Mouse (Mus musculus): ENCODE measurements at regions not wholly inside any gene's neighbourhood (a gene's known extent, or its start where the extent isn't known, plus 50 kb on each side); places are given as distances from the start of the nearest gene placed in this dataset.

- peak; percentile 79 for TF ChIP-seq ZNF384 (IDR thresholded peaks at IDR 0.05; ENCODE audit: low read depth, low read length)
- no peak for TF ChIP-seq HCFC1 (IDR thresholded peaks at IDR 0.05; ENCODE audit: low read depth, low read length)
- dilution Hi-C loops (cut with MboI; ENCODE audit: extremely low pct_ligation_motif_present, extremely low pct_unique_long_range_greater_than_20kb, low sequenced_read_pairs): no loop called here
- peaks cover 11 to 30% of the 10 kb centered on the region in 2 experiments for H3K4me1 ChIP-seq (ENCODE audit: control insufficient read depth in 1 of 2, insufficient read depth in 2 of 2)
- H3K36me3 ChIP-seq (replicated peaks in 1 of 2; ENCODE audit: control insufficient read depth in 1 of 2, insufficient read depth in 1 of 2, low read length in 1 of 2): no peaks in the 10 kb centered on the region
- H3K9me3 ChIP-seq (replicated peaks; ENCODE audit: low read length): no peaks in the 10 kb centered on the region
- no peak overlapping the region for H3K27ac ChIP-seq (ENCODE audit: insufficient read depth, low read depth)
- H3K9ac ChIP-seq (ENCODE audit: insufficient read depth, low read depth): no peak overlapping the region
- H3K4me3 ChIP-seq (replicated peaks in 1 of 3; ENCODE audit: low read depth in 2 of 3, low read length in 2 of 3, poor library complexity in 1 of 3): no peak overlapping the region
- DNase-seq (ENCODE audit: extremely low read depth): no peak
- no peaks in the 10 kb centered on the region for H3K27me3 ChIP-seq (replicated peaks)
- H3K79me2 ChIP-seq (replicated peaks; ENCODE audit: control insufficient read depth, extremely low read depth, insufficient read depth, poor library complexity, severe bottlenecking): no peaks in the 10 kb centered on the region
- in situ Hi-C loops (cut with MboI; ENCODE audit: low pct_ligation_motif_present, low pct_unique_long_range_greater_than_20kb, low sequenced_read_pairs): loop anchor here (25.0 kb wide), 1 partner anchor 222 kb away; no protein-coding TSS in a partner anchor
- no peak overlapping the region for H3K4me2 ChIP-seq (ENCODE audit: insufficient read depth, low read depth, poor library complexity, severe bottlenecking)
Observed at GRCm38 (mm10) chr8:117859095-117859494, 57.4 kb upstream of the Mphosph6 start.

DNA sequence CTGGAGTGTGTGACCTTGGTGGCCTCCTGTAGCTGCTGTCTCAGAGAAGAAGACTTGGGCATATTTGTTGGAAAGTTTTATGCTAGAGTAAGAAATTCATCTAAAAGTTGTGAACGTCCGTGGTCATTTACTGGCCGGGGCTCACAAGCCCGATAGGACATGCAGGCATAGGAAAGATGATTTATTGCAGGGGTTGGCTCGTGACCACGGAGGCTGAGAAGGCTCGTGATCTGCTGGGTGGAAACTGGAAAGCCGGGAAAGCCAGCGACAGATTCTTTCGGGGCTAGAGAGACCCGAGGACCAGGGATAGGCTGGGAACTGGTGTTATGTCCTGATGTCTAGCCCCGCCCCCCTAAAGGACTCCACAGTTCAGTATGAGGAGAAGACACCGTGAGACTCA, 54.4 kb upstream of the Mphosph6 start:
- in situ Hi-C loops (cut with MboI; ENCODE audit: low pct_ligation_motif_present, low pct_unique_long_range_greater_than_20kb, low sequenced_read_pairs) (loop anchor here (25.0 kb wide), 1 partner anchor 219 kb away; no protein-coding TSS in a partner anchor), dilution Hi-C loops (cut with MboI; ENCODE audit: extremely low pct_ligation_motif_present, extremely low pct_unique_long_range_greater_than_20kb, low sequenced_read_pairs) (no loop called here)
- Histone ChIP-seq H3K9ac (ENCODE audit: insufficient read depth, low read depth) (no peak overlapping the region), H3K27ac (ENCODE audit: insufficient read depth, low read depth) (no peak overlapping the region), H3K4me1 (ENCODE audit: control insufficient read depth in 1 of 2, insufficient read depth in 2 of 2) (peaks cover 14 to 27% of the 10 kb centered on the region in 2 experiments), H3K4me2 (ENCODE audit: insufficient read depth, low read depth, poor library complexity, severe bottlenecking) (no peak overlapping the region), H3K4me3 (replicated peaks in 1 of 3; ENCODE audit: low read depth in 2 of 3, low read length in 2 of 3, poor library complexity in 1 of 3) (no peak overlapping the region), H3K9me3 (replicated peaks; ENCODE audit: low read length) (no peaks in the 10 kb centered on the region), H3K36me3 (replicated peaks in 1 of 2; ENCODE audit: control insufficient read depth in 1 of 2, insufficient read depth in 1 of 2, low read length in 1 of 2) (no peaks in the 10 kb centered on the region), H3K79me2 (replicated peaks; ENCODE audit: control insufficient read depth, extremely low read depth, insufficient read depth, poor library complexity, severe bottlenecking) (no peaks in the 10 kb centered on the region), H3K27me3 (replicated peaks) (no peaks in the 10 kb centered on the region)
- DNase-seq (ENCODE audit: extremely low read depth): no peak
- no peak for TF ChIP-seq USF1 (IDR thresholded peaks at IDR 0.05; ENCODE audit: low read depth, low read length)
- no peak for TF ChIP-seq MAFK (IDR thresholded peaks at IDR 0.05; ENCODE audit: insufficient replicate concordance, low read length)
- TF ChIP-seq TCF12 (IDR thresholded peaks at IDR 0.05; ENCODE audit: low read depth, low read length): no peak
- no peak for TF ChIP-seq MAZ (IDR thresholded peaks at IDR 0.05; ENCODE audit: low read depth, low read length)
- no peak for TF ChIP-seq EP300 (IDR thresholded peaks at IDR 0.05; ENCODE audit: low read length)
- no peak for TF ChIP-seq NELFE (IDR thresholded peaks at IDR 0.05; ENCODE audit: low read depth, low read length)
- TF ChIP-seq ZKSCAN1 (IDR thresholded peaks at IDR 0.05; ENCODE audit: borderline replicate concordance, low read depth, low read length): no peak

GRCm38 (mm10) chr8:117854942-117855491, 53.3 kb upstream of the Mphosph6 start:
- H3K4me2 ChIP-seq (ENCODE audit: insufficient read depth, low read depth, poor library complexity, severe bottlenecking): peak overlapping the region; percentile 76
- H3K36me3 ChIP-seq (replicated peaks in 1 of 2; ENCODE audit: control insufficient read depth in 1 of 2, insufficient read depth in 1 of 2, low read length in 1 of 2): no peaks in the 10 kb centered on the region
- no peaks in the 10 kb centered on the region for H3K27me3 ChIP-seq (replicated peaks)
- DNase-seq (ENCODE audit: extremely low read depth): peak; percentile 50
- H3K27ac ChIP-seq (ENCODE audit: insufficient read depth, low read depth): peak overlapping the region; percentile 93
- H3K9me3 ChIP-seq (replicated peaks; ENCODE audit: low read length): no peaks in the 10 kb centered on the region
- H3K79me2 ChIP-seq (replicated peaks; ENCODE audit: control insufficient read depth, extremely low read depth, insufficient read depth, poor library complexity, severe bottlenecking): no peaks in the 10 kb centered on the region
- H3K9ac ChIP-seq (ENCODE audit: insufficient read depth, low read depth): peak overlapping the region; percentile 43; the same call in 1 of the 2 replicates
- in situ Hi-C loops (cut with MboI; ENCODE audit: low pct_ligation_motif_present, low pct_unique_long_range_greater_than_20kb, low sequenced_read_pairs): loop anchor here (25.0 kb wide), 1 partner anchor 218 kb away; no protein-coding TSS in a partner anchor
- TF ChIP-seq EP300 (IDR thresholded peaks at IDR 0.05; ENCODE audit: low read length) (peak; percentile 26), ELF1 (IDR thresholded peaks at IDR 0.05; ENCODE audit: low read depth, low read length) (0 out of 2 replicates have a peak, but pooled peaks have one; percentile 2), TCF12 (IDR thresholded peaks at IDR 0.05; ENCODE audit: low read depth, low read length) (peak; percentile 9; the same call in 1 of the 2 replicates), MEF2A (IDR thresholded peaks at IDR 0.05; ENCODE audit: borderline replicate concordance, low read depth, low read length) (peak; percentile 44; the same call in 1 of the 2 replicates), MAX (IDR thresholded peaks at IDR 0.05; ENCODE audit: low read length) (0 out of 2 replicates have a peak, but pooled peaks have one; percentile 14), CHD2 (IDR thresholded peaks at IDR 0.05; ENCODE audit: low read length) (no peak), SIN3A (IDR thresholded peaks at IDR 0.05; ENCODE audit: low read length) (0 out of 2 replicates have a peak, but pooled peaks have one; percentile 29), POLR2A (IDR thresholded peaks at IDR 0.05; ENCODE audit: low read depth, low read length) (no peak), ZNF384 (IDR thresholded peaks at IDR 0.05; ENCODE audit: low read depth, low read length) (no peak), JUND (conservative IDR thresholded peaks at IDR 0.05; ENCODE audit: low read depth, low read length) (no peak), ETS1 (conservative IDR thresholded peaks at IDR 0.05; ENCODE audit: low read depth, low read length) (0 out of 2 replicates have a peak, but pooled peaks have one; percentile 5), SMC3 (IDR thresholded peaks at IDR 0.05; ENCODE audit: low read depth, low read length) (no peak)
- dilution Hi-C loops (cut with MboI; ENCODE audit: extremely low pct_ligation_motif_present, extremely low pct_unique_long_range_greater_than_20kb, low sequenced_read_pairs): no loop called here
- H3K4me3 ChIP-seq (replicated peaks in 1 of 3; ENCODE audit: low read depth in 2 of 3, low read length in 2 of 3, poor library complexity in 1 of 3): peak overlapping the region in 1 of 3 experiments; percentile 34
- peaks cover 14 to 32% of the 10 kb centered on the region in 2 experiments for H3K4me1 ChIP-seq (ENCODE audit: control insufficient read depth in 1 of 2, insufficient read depth in 2 of 2)
